In the genomic region with DNA sequence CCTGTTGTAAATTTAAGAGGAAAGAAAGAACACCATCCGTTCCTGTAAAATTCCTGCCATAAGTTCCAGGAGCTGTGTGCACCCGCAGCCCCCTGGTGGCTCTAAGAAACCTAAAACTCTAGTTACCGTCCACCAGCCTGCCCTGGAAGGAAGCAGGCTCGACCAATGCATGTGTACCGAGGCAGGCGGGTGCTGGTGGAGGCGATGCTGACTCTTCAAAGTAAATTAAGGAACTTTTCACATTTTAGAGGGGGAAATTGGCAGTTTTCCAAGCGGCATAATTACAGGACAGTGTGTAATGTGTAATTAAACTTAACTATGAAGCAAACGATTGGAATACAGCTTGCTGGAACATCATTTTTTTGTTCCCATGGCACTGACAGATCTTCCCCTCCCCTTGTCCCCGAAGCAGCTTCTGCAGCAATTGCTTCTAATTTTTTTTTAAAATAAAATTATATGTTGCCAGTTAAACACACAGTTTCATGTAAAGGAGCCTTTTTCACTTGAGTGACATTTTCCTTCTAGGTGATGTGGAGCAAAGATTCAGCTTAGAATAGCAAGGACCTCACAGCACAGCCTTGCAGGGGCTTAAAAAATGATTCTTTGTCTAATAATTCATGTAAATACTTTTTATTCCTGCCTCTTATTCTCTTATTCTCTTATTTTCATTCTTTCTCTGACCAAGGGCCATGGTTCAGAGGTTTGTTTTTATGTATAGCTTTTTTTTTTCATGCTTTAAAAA, we compare ENCODE assay signal across 10 mouse cellular contexts.
DNase-seq lines count a peak whose midpoint lies in the region; ATAC-seq and TF ChIP-seq lines count a peak whose summit lies in the region.
"Had no signal": no experiment of that assay in that cellular context is flagged by ENCODE, and none has a peak within 500 bp of the region (broad histone marks: within the 10 kb centered on the region; RNA-seq: fewer than 3 reads in every experiment).

No protein-coding gene starts in this region.

- H3K27ac ChIP-seq in hindbrain, embryonic 11.5 days (ENCODE audit: low read depth, low read length) = no peak overlapping the region
- H3K27ac ChIP-seq in hindbrain, embryonic 10.5 days = no peak overlapping the region
- H3K27ac ChIP-seq in embryonic facial prominence, embryonic 10.5 days (replicated peaks) = no peak overlapping the region
- H3K27ac ChIP-seq in olfactory bulb, adult 2 months (ENCODE audit: insufficient read depth, low read depth, low read length) = peak overlapping the region; percentile 84

- TF ChIP-seq POLR2A in olfactory bulb, adult 2 months (IDR thresholded peaks at IDR 0.05; ENCODE audit: insufficient read depth, low read depth, low read length) = no peak

- 55% methylated on average over 10 of the region's 10 CpGs for WGBS in hindbrain, embryonic 11.5 days
- 60% methylated on average over 10 of the region's 10 CpGs for WGBS in hindbrain, embryonic 10.5 days
- WGBS in embryonic facial prominence, embryonic 10.5 days = 55% methylated on average over 10 of the region's 10 CpGs
- 8% methylated on average over 10 of the region's 10 CpGs for WGBS in olfactory bulb, adult 2 months

- DNase-seq in hindbrain, embryonic 11.5 days (ENCODE audit: low spot score) = peak; percentile 20
- DNase-seq in hindbrain, embryonic 10.5 days (ENCODE audit: low spot score) = no peak
- DNase-seq in embryonic facial prominence, embryonic 10.5 days (ENCODE audit: low spot score) = peak; percentile 22
- peak; percentile 12 to 54 for DNase-seq in layer of hippocampus, adult 18-20 months (ENCODE audit: low spot score in 2 of 2)
- no peak for DNase-seq in urinary bladder, postnatal 36 days (ENCODE audit: low spot score in 2 of 2)
- DNase-seq in B cell, adult 2 months = no peak
- DNase-seq in kidney, adult 11 months = no peak
- DNase-seq: kidney, postnatal 10 days; lung, postnatal 4 days had no signal

- H3K4me2 ChIP-seq in hindbrain, embryonic 11.5 days (replicated peaks; ENCODE audit: low read depth, low read length) = no peak overlapping the region

- ATAC-seq in hindbrain, embryonic 11.5 days (ENCODE audit: low FRiP score) = peak; percentile 48; the same call in 1 of the 2 replicates

- no peaks in the 10 kb centered on the region for H3K36me3 ChIP-seq in hindbrain, embryonic 11.5 days (ENCODE audit: control insufficient read depth, insufficient read depth, low read length)
- no peaks in the 10 kb centered on the region for H3K36me3 ChIP-seq in hindbrain, embryonic 10.5 days
- no peaks in the 10 kb centered on the region for H3K36me3 ChIP-seq in embryonic facial prominence, embryonic 10.5 days (replicated peaks)

- TF ChIP-seq CTCF in olfactory bulb, adult 2 months (IDR thresholded peaks at IDR 0.05; ENCODE audit: insufficient read depth, low read depth, low read length) = peak; percentile 39; the same call in 1 of the 2 replicates

- H3K9ac ChIP-seq in hindbrain, embryonic 11.5 days (ENCODE audit: low read depth, low read length) = no peak overlapping the region

- no peaks in the 10 kb centered on the region for H3K4me1 ChIP-seq in hindbrain, embryonic 11.5 days (replicated peaks; ENCODE audit: control insufficient read depth, insufficient read depth, low read length)
- peaks cover 4% of the 10 kb centered on the region; the same call in 1 of the 2 replicates for H3K4me1 ChIP-seq in hindbrain, embryonic 10.5 days (replicated peaks)
- no peaks in the 10 kb centered on the region for H3K4me1 ChIP-seq in embryonic facial prominence, embryonic 10.5 days
- peaks cover 12% of the 10 kb centered on the region for H3K4me1 ChIP-seq in olfactory bulb, adult 2 months (ENCODE audit: control insufficient read depth, insufficient read depth, low read length)

- H3K9me3 ChIP-seq in hindbrain, embryonic 11.5 days (ENCODE audit: control insufficient read depth, low read length) = no peaks in the 10 kb centered on the region
- H3K9me3 ChIP-seq in hindbrain, embryonic 10.5 days = no peaks in the 10 kb centered on the region
- H3K9me3 ChIP-seq in embryonic facial prominence, embryonic 10.5 days = no peaks in the 10 kb centered on the region

- H3K4me3 ChIP-seq in hindbrain, embryonic 11.5 days (ENCODE audit: low read depth, low read length) = no peak overlapping the region
- no peak overlapping the region for H3K4me3 ChIP-seq in hindbrain, embryonic 10.5 days
- H3K4me3 ChIP-seq in embryonic facial prominence, embryonic 10.5 days = no peak overlapping the region
- no peak overlapping the region for H3K4me3 ChIP-seq in olfactory bulb, adult 2 months (ENCODE audit: insufficient read depth, low read depth, low read length)

- H3K27me3 ChIP-seq in hindbrain, embryonic 11.5 days (ENCODE audit: control insufficient read depth, insufficient read depth, low read length) = no peaks in the 10 kb centered on the region
- no peaks in the 10 kb centered on the region for H3K27me3 ChIP-seq in hindbrain, embryonic 10.5 days (ENCODE audit: insufficient read depth, poor library complexity, severe bottlenecking)
- no peaks in the 10 kb centered on the region for H3K27me3 ChIP-seq in embryonic facial prominence, embryonic 10.5 days (replicated peaks; ENCODE audit: low read depth, poor library complexity, severe bottlenecking)

Comparison
In these comparisons a context has a peak if more than half of its experiments do, and no peak if none do; other contexts are left out.
1. DNase-seq: peak in hindbrain, embryonic 11.5 days (single experiment), embryonic facial prominence, embryonic 10.5 days (single experiment) and layer of hippocampus, adult 18-20 months (2 of 2); none in hindbrain, embryonic 10.5 days (single experiment), urinary bladder, postnatal 36 days (0 of 2), B cell, adult 2 months (0 of 2) and kidney, adult 11 months (single experiment).